Mouse (Mus musculus) CH12.LX (cell line): ENCODE data around the gene Il20rb.

Experiments used
- CTCF ChIP-seq, 2 experiments: IDR thresholded peaks in 1 of 2; conservative IDR thresholded peaks in 1 of 2; 2 replicates each; pipeline ENCODE4 v1.5.1; 2011 to 2012; ENCODE audit warnings: low read depth in 2 of 2, low read length in 2 of 2, improper control_type of control experiment in 1 of 2, inconsistent platforms in 1 of 2, mild to moderate bottlenecking in 1 of 2, moderate library complexity in 1 of 2
- POLR2A ChIP-seq: IDR thresholded peaks from 2 replicates; pipeline ENCODE4 v1.6.1; 2011; ENCODE audit warnings: low read depth, mild to moderate bottlenecking, improper control_type of control experiment, low read length
- POLR2AphosphoS2 ChIP-seq: IDR thresholded peaks from 2 replicates; pipeline ENCODE4 v1.6.1; 2011; ENCODE audit warnings: low read depth, low read length, improper control_type of control experiment
- SMC3 ChIP-seq: IDR thresholded peaks from 2 replicates; pipeline ENCODE4 v1.6.1; 2011; ENCODE audit warnings: low read depth, low read length, improper control_type of control experiment
- ZKSCAN1 ChIP-seq: IDR thresholded peaks from 2 replicates; pipeline ENCODE4 v1.6.1; 2012; ENCODE audit warnings: low read depth, inconsistent platforms, low read length, improper control_type of control experiment, borderline replicate concordance

- TF ChIP-seq CTCF (conservative IDR thresholded peaks at IDR 0.05 in 1 of 2, IDR thresholded peaks at IDR 0.05 in 1 of 2; ENCODE audit: low read depth in 2 of 2, low read length in 2 of 2) = no peak
- no peak for TF ChIP-seq POLR2A
- no peak for TF ChIP-seq ZKSCAN1
- no peak for TF ChIP-seq POLR2AphosphoS2
- TF ChIP-seq SMC3 = no peak
These were observed 19.8 kb downstream of the Il20rb start for GRCm38 (mm10) chr9:100466743-100467142.
